Mouse (Mus musculus) heart, postnatal 25 days (tissue): ENCODE results near the gene Lrp10. TPM values are rescaled to one million over a fixed set of nuclear protein-coding genes. Genes with fewer than 3 reads are reported as not detected.
A peak's percentile ranks its signal among the peaks of the same experiment; 100 is the strongest.

Experiments used
- DNase-seq: peaks from one replicate; pipeline ENCODE4 v3.0.0; 2022; ENCODE audit warnings: low spot score
- intact Hi-C: fragments of 180-260 bp; cut with DNase I; formaldehyde crosslinking; loops from one replicate; pipeline ENCODE4 v1.15.1; 2025
- total RNA-seq, 2 experiments: library from RNA; stranded (reverse); gene quantifications; 2 replicates each; pipeline ENCODE4 v1.2.3; 2021

Gene Lrp10
- total RNA-seq = 10 to 100 TPM; 53.9 to 59.8 TPM

- DNase-seq = peak; percentile 77
- intact Hi-C loops = no loop called here
Observed at GRCm38 (mm10) chr14:54463959-54464292, at the start of gene Lrp10. Lrp10 (plus strand) TSS chr14:54464137.

GRCm38 (mm10) chr14:54415241-54416020 lies 48.5 kb upstream of the Lrp10 start:
- DNase-seq = no peak
- intact Hi-C loops = no loop called here

GRCm38 (mm10) chr14:54416229-54416775 lies 47.6 kb upstream of the Lrp10 start:
- intact Hi-C loops = no loop called here
- no peak for DNase-seq

- intact Hi-C loops = no loop called here
Observed at GRCm38 (mm10) chr14:54416830-54417229, 47.1 kb upstream of the Lrp10 start.

GRCm38 (mm10) chr14:54417623-54418081 lies 46.3 kb upstream of the Lrp10 start, which contains the start of gene Slc7a7:
Slc7a7 (minus strand) TSS chr14:54417780.
- intact Hi-C loops = no loop called here
- DNase-seq = no peak

More at GRCm38 (mm10) chr14:54416830-54417229, 47.1 kb upstream of the Lrp10 start:
- DNase-seq = no peak

GRCm38 (mm10) chr14:54421014-54421413 lies 42.9 kb upstream of the Lrp10 start:
- no peak for DNase-seq

GRCm38 (mm10) chr14:54423406-54423805 lies 40.5 kb upstream of the Lrp10 start:
- DNase-seq = no peak
- intact Hi-C loops = loop anchor here (2.0 kb wide), 1 partner anchor 25 kb away; no protein-coding TSS in a partner anchor

More at GRCm38 (mm10) chr14:54421014-54421413, 42.9 kb upstream of the Lrp10 start:
- intact Hi-C loops = no loop called here

GRCm38 (mm10) chr14:54424634-54425033 lies 39.3 kb upstream of the Lrp10 start:
- intact Hi-C loops = no loop called here
- no peak for DNase-seq

- intact Hi-C loops = no loop called here
- no peak for DNase-seq
Observed at GRCm38 (mm10) chr14:54425540-54425939, 38.4 kb upstream of the Lrp10 start.

GRCm38 (mm10) chr14:54426003-54426688 lies 37.8 kb upstream of the Lrp10 start:
- DNase-seq = no peak
- intact Hi-C loops = no loop called here

- intact Hi-C loops = no loop called here
- peak; percentile 85 for DNase-seq
Observed at GRCm38 (mm10) chr14:54426689-54427398, 37.1 kb upstream of the Lrp10 start, which contains the start of gene Mrpl52. Mrpl52 (plus strand) TSS chr14:54426909.

- intact Hi-C loops = no loop called here
- DNase-seq = no peak
Observed at GRCm38 (mm10) chr14:54427696-54428095, 36.2 kb upstream of the Lrp10 start.

- intact Hi-C loops = no loop called here
- DNase-seq = no peak
Observed at GRCm38 (mm10) chr14:54428421-54428820, 35.5 kb upstream of the Lrp10 start.

- no peak for DNase-seq
- intact Hi-C loops = no loop called here
Observed at GRCm38 (mm10) chr14:54429332-54430093, 34.4 kb upstream of the Lrp10 start.

- DNase-seq = no peak
- intact Hi-C loops = no loop called here
Observed at GRCm38 (mm10) chr14:54430406-54431145, 33.4 kb upstream of the Lrp10 start.

GRCm38 (mm10) chr14:54431334-54432077 lies 32.4 kb upstream of the Lrp10 start, which contains the start of gene Mmp14:
Mmp14 (plus strand) TSS chr14:54431612.
- DNase-seq = peak; percentile 57

GRCm38 (mm10) chr14:54432078-54432836 lies 31.7 kb upstream of the Lrp10 start:
- intact Hi-C loops = no loop called here
- no peak for DNase-seq

More at GRCm38 (mm10) chr14:54431334-54432077, 32.4 kb upstream of the Lrp10 start, which contains the start of gene Mmp14:
- intact Hi-C loops = no loop called here
